Mouse (Mus musculus): ENCODE measurements around the gene H2-M11. TPM values are rescaled to one million over a fixed set of nuclear protein-coding genes. Genes with fewer than 3 reads are reported as not detected.

The H2-M11 gene
- total RNA-seq (2015) (not detected in 2 replicates), total RNA-seq (2017) (not detected in 2 replicates)

DNA sequence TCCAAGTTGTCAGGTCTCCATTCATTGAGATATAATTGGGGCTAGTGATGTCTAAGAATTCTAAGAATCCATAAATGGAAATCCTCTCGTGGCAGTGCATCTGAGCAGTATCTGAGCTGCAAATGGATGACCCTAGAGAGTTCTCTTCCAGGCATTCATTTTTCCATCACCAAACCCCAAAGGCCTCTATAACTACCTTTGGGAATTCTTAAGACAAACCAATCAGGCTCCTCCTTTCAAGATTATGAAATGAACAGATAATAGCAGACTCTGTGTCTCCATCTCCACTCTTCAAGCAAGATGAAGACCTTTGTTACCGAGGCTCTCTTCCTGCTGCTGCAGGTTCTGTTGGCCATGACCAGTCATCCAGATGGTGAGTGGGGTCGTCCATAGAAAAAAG is at the start of gene H2-M11:
Gene H2-M11, plus strand, starts transcription at position 301 of the 400 bp plus-strand sequence.
- ATAC-seq (replicated peaks; ENCODE audit: poor library complexity), result no peak

DNA sequence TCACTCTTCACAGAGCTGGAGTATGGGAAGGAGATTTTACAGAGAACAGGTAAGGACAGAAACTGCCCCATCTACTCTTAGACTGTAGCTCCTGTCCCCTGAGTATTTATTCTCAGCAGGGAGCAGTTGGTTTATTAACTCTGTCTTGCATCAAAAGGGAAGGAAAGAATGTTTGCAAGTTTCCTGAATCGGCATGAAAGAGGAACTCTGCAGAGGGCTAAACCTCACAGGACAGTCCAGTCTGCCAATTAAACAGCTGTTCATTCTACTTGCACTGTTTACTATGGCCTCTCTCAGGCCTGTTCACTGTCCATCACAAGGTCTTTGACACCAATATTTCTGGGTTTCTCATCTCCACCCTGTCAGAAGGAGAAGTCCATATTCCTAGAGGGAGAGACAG is 46.4 kb upstream of the H2-M11 start:
- ATAC-seq (replicated peaks; ENCODE audit: poor library complexity), result peak; percentile 80

DNA sequence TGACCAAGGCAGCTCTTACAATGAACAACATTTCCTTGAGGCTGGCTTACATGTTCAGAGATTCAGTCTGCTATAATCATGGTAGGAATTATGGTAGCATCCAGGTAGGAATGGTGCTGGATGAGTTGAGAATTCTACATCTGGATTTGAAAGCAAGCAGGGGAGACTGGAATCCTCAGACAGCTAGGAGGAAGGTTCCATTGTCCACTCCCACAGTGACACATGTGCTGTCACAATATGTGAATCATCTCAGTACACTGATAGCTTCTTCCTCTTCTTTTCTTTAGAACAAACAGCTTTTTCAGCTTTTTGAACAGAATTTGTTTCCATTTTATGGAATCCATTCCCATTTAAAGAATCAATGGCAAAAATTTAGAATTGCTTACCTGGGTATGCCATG is 43.0 kb upstream of the H2-M11 start:
- no peak for ATAC-seq (replicated peaks; ENCODE audit: poor library complexity)

Other genes starting within 250 kb of the H2-M11 start
- gene H2-M10.1, start 220.9 kb upstream of the H2-M11 start, total RNA-seq (2015), result not detected in 2 replicates
- not detected in 2 replicates for gene H2-M10.1, start 220.9 kb upstream of the H2-M11 start, total RNA-seq (2017)
- not detected in 2 replicates for gene H2-M10.3, start 178.7 kb upstream of the H2-M11 start, total RNA-seq (2015)
- not detected in 2 replicates for gene H2-M10.3, start 178.7 kb upstream of the H2-M11 start, total RNA-seq (2017)
- not detected in 2 replicates for gene H2-M10.4, start 84.7 kb upstream of the H2-M11 start, total RNA-seq (2015)
- not detected in 2 replicates for gene H2-M10.4, start 84.7 kb upstream of the H2-M11 start, total RNA-seq (2017)
- not detected in 2 replicates for gene H2-M9, start 95.6 kb downstream of the H2-M11 start, total RNA-seq (2015)
- gene H2-M9, start 95.6 kb downstream of the H2-M11 start, total RNA-seq (2017), result not detected in 2 replicates
- gene H2-M1, start 125.1 kb downstream of the H2-M11 start, total RNA-seq (2015), result not detected in 2 replicates
- not detected in 2 replicates for gene H2-M1, start 125.1 kb downstream of the H2-M11 start, total RNA-seq (2017)
- gene H2-M10.5, start 225.8 kb downstream of the H2-M11 start, total RNA-seq (2015), result not detected in 2 replicates
- gene H2-M10.5, start 225.8 kb downstream of the H2-M11 start, total RNA-seq (2017), result not detected in 2 replicates